Mouse (Mus musculus): ENCODE measurements around the gene Esp8.
"Not testable (repeated sequence)": the region's sequence is repeated elsewhere in the genome, so short reads cannot be mapped to it uniquely, and the experiment has no call there.

Esp8 gene

DNA sequence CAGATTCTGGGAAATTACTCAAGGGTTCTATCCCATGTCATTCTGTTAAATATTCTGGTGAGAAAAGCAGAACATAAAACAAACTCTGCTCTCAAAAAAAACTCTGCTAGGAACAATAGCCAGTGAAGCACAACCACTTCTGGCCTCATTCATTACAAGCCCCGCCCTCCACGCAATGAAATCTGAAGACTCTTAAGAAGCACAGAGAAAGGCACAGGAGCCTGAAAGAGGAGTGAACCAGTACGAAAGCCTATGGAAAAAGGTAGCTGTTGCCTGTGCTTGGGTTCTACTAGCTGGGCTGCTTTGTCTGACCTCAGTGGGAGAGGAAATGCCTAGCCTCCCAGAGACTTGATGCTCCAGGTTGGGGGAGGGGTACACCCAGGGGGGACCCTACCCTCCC is at the start of gene Esp8:
Esp8 (plus strand) TSS at position 205 of the 400 bp plus-strand sequence.
- no peak for DNase-seq (ENCODE audit: low spot score in 2 of 2)

DNA sequence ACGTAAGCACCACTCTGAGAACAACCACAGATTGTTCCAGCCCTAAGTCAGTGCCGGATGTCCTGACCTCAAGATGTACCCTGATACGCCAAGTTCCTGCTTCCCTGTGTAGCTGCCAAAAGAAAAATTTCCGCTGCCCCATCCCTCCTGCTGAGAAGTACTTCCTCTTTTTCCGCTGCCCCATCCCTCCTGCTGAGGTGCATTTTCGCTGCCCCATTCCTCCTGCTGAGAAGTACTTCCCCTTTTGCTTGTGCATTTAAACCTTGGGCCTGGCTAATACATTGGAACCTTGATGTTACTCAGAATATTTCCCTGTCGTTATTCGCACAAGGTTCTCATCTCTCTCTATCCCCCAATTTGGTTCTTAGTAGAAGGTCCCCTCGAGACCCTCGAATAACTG is 36.3 kb upstream of the Esp8 start:
- DNase-seq (ENCODE audit: low spot score in 2 of 2), result not testable (repeated sequence)

- DNase-seq (ENCODE audit: low spot score in 2 of 2), result not testable (repeated sequence)
Observed at GRCm38 (mm10) chr17:40495468-40496185, 24.2 kb upstream of the Esp8 start.

- DNase-seq (ENCODE audit: low spot score in 2 of 2), result no peak
Observed at GRCm38 (mm10) chr17:40529813-40530212, 10.0 kb downstream of the Esp8 start.

- no peak for DNase-seq (ENCODE audit: low spot score in 2 of 2)
Observed at GRCm38 (mm10) chr17:40531147-40531546, 11.3 kb downstream of the Esp8 start.

GRCm38 (mm10) chr17:40547005-40547404 is 27.2 kb downstream of the Esp8 start:
- not testable (repeated sequence) for DNase-seq (ENCODE audit: low spot score in 2 of 2)

GRCm38 (mm10) chr17:40553470-40553869 is 33.6 kb downstream of the Esp8 start:
- no peak for DNase-seq (ENCODE audit: low spot score in 2 of 2)

DNA sequence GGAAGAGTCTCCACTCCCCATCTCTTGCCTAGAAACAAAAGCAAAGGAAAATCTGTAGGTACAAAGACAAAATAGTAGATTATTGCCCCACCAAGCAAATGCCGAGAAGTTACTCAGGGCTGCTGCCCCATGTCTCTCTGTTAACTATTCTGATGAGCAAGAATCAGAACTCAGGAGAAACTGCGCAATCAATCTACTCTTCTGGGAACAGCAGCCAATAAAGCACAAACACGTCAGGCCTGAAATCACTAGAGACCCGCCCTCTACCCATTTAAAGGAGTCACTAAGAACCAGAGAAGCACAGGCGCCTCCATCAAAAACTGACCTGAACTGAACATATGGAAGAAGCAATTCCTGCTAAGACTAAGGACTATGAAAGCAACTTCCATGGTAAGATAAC is 41.4 kb downstream of the Esp8 start, which contains the start of gene Esp6:
Esp6 (plus strand) TSS at position 301 of the 400 bp plus-strand sequence.
- no peak for DNase-seq (ENCODE audit: low spot score in 2 of 2)
